Mouse (Mus musculus) cerebellum, adult 2 months (tissue): ENCODE data around the gene Hsdl2. TPM values are rescaled to one million over a fixed set of nuclear protein-coding genes. Genes with fewer than 3 reads are reported as not detected.
"Not testable (repeated sequence)": the region's sequence is repeated elsewhere in the genome, so short reads cannot be mapped to it uniquely, and the experiment has no call there.

Experiments used
- DNase-seq, 2 experiments: peaks; one replicate each; pipeline ENCODE4 v3.0.0; 2021
- H3K27ac ChIP-seq: fragments of 200-500 bp; 2 replicates; pipeline ENCODE4 v1.5.1; 2012; ENCODE audit warnings: low read length, control low read depth, inconsistent platforms; ENCODE audit not compliant: insufficient read depth
- H3K27me3 ChIP-seq: fragments of 200-500 bp; 2 replicates; pipeline ENCODE4 v1.6.1; 2012; ENCODE audit warnings: inconsistent platforms, mild to moderate bottlenecking, low read length, moderate library complexity; ENCODE audit not compliant: control insufficient read depth, insufficient read depth
- H3K4me1 ChIP-seq: fragments of 200-500 bp; 2 replicates; pipeline ENCODE4 v1.6.1; 2011; ENCODE audit warnings: low read length; ENCODE audit not compliant: control insufficient read depth, insufficient read depth
- H3K4me3 ChIP-seq: fragments of 200-500 bp; replicated peaks from 2 replicates; pipeline ENCODE3; 2011; ENCODE audit warnings: mild to moderate bottlenecking, low read depth, low read length, control low read depth; ENCODE audit not compliant: insufficient read depth
- CTCF ChIP-seq: fragments of 200-500 bp; IDR thresholded peaks from 2 replicates; pipeline ENCODE4 v1.5.1; 2011; ENCODE audit warnings: low read depth, mild to moderate bottlenecking, control low read depth, low read length, moderate library complexity, borderline replicate concordance; ENCODE audit not compliant: insufficient read depth
- POLR2A ChIP-seq: fragments of 200-500 bp; IDR thresholded peaks from 2 replicates; pipeline ENCODE4 v1.6.1; 2011; ENCODE audit warnings: low read length, control low read depth, borderline replicate concordance; ENCODE audit not compliant: insufficient read depth
- WGBS: fragments of 180-500 bp; shearing (Covaris S2); methylation state at CpG from one replicate; pipeline ENCODE4 v1.1.7; 2018; 5-methylcytosine and 5-hydroxymethylcytosine counted together
- polyA plus RNA-seq: library from polyadenylated mRNA; depleted of rRNA; stranded (reverse); fragments of >200 nt; gene quantifications from 2 replicates; pipeline ENCODE4 v1.2.3, GENCODE M21; 2012

Gene Hsdl2
- polyA plus RNA-seq, 1 experiment = 59.0 TPM

GRCm38 (mm10) chr4:59569538-59569937, 11.8 kb upstream of the Hsdl2 start:
- no peak overlapping the region for H3K4me3 ChIP-seq
- peak; percentile 61 to 67 for DNase-seq
- TF ChIP-seq POLR2A (no peak), CTCF (peak; percentile 64; the same call in 1 of the 2 replicates)
- 2% methylated on average over 7 of the region's 7 CpGs for WGBS
- H3K27ac ChIP-seq = no peak overlapping the region
- no peaks in the 10 kb centered on the region for H3K27me3 ChIP-seq
- H3K4me1 ChIP-seq = no peaks in the 10 kb centered on the region

GRCm38 (mm10) chr4:59570519-59570918, 10.8 kb upstream of the Hsdl2 start:
- WGBS = 95% methylated on average over 8 of the region's 8 CpGs
- H3K27me3 ChIP-seq, H3K4me1 ChIP-seq, DNase-seq, H3K4me3 ChIP-seq, H3K27ac ChIP-seq: not testable (repeated sequence)

- 74% methylated on average over 11 of the region's 11 CpGs for WGBS
- H3K27me3 ChIP-seq = no peaks in the 10 kb centered on the region
- no peak for DNase-seq
- no peak overlapping the region for H3K4me3 ChIP-seq
- TF ChIP-seq CTCF (no peak), POLR2A (no peak)
- no peaks in the 10 kb centered on the region for H3K4me1 ChIP-seq
- H3K27ac ChIP-seq = no peak overlapping the region
Measured at GRCm38 (mm10) chr4:59572521-59573118, 8.7 kb upstream of the Hsdl2 start.

- H3K27ac ChIP-seq = no peak overlapping the region
- TF ChIP-seq POLR2A (no peak), CTCF (no peak)
- H3K4me1 ChIP-seq = no peaks in the 10 kb centered on the region
- no peak for DNase-seq
- H3K27me3 ChIP-seq = no peaks in the 10 kb centered on the region
- WGBS = 89% methylated on average over 11 of the region's 11 CpGs
- H3K4me3 ChIP-seq = no peak overlapping the region
Measured at GRCm38 (mm10) chr4:59575184-59575958, 6.0 kb upstream of the Hsdl2 start.

- TF ChIP-seq POLR2A (no peak), CTCF (no peak)
- Histone ChIP-seq H3K27me3 (no peaks in the 10 kb centered on the region), H3K4me1 (no peaks in the 10 kb centered on the region), H3K4me3 (peak overlapping the region; percentile 94), H3K27ac (peak overlapping the region; percentile 89)
- DNase-seq = peak; percentile 35 to 40
- WGBS = under 1% methylated on average over 23 of the region's 23 CpGs
Measured at GRCm38 (mm10) chr4:59580495-59581281, 675 bp upstream of the Hsdl2 start.

- Histone ChIP-seq H3K27me3 (no peaks in the 10 kb centered on the region), H3K27ac (no peak overlapping the region), H3K4me1 (no peaks in the 10 kb centered on the region; the same call in 1 of the 2 replicates), H3K4me3 (peak overlapping the region; percentile 94)
- TF ChIP-seq POLR2A (no peak), CTCF (no peak)
- DNase-seq = peak in 1 of 2 experiments; percentile 12
- WGBS = 26% methylated on average over 6 of the region's 6 CpGs
Measured at GRCm38 (mm10) chr4:59582186-59582585, 823 bp downstream of the Hsdl2 start.

GRCm38 (mm10) chr4:59585097-59585496, 3.7 kb downstream of the Hsdl2 start:
- TF ChIP-seq POLR2A (no peak), CTCF (no peak)
- Histone ChIP-seq H3K4me3 (no peak overlapping the region), H3K4me1 (no peaks in the 10 kb centered on the region; the same call in 1 of the 2 replicates), H3K27me3 (no peaks in the 10 kb centered on the region), H3K27ac (no peak overlapping the region)
- WGBS = 61% methylated on average over 5 of the region's 5 CpGs
- DNase-seq = peak in 1 of 2 experiments; percentile 15
